Mouse (Mus musculus) MEL (cell line): ENCODE results near the gene Pard3b. TPM values are rescaled to one million over a fixed set of nuclear protein-coding genes. Genes with fewer than 3 reads are reported as not detected.

Experiments
- DNase-seq: peaks from one replicate; pipeline ENCODE4 v3.0.0; 2011; ENCODE audit warnings: low read depth, low spot score
- H3K27ac ChIP-seq: 2 replicates; pipeline ENCODE4 v1.5.1; 2012; ENCODE audit warnings: low read depth, mild to moderate bottlenecking, control low read depth, low read length, moderate library complexity; ENCODE audit not compliant: control insufficient read depth
- H3K27me3 ChIP-seq, 2 experiments: fragments of 150-350 bp in 1 of 2; sonication (generic) in 1 of 2; 2 replicates each; pipeline ENCODE4 v1.6.1; 2012; ENCODE audit warnings: low read length in 2 of 2, mild to moderate bottlenecking in 2 of 2, improper control_type of control experiment in 1 of 2, moderate library complexity in 1 of 2; ENCODE audit not compliant: insufficient read depth in 2 of 2, control insufficient read depth in 1 of 2
- H3K36me3 ChIP-seq, 2 experiments: 2 replicates each; pipeline ENCODE4 v1.6.1; 2012 to 2014; ENCODE audit warnings: low read length in 2 of 2, improper control_type of control experiment in 1 of 2, inconsistent platforms in 1 of 2, mild to moderate bottlenecking in 1 of 2; ENCODE audit not compliant: insufficient read depth in 2 of 2, control insufficient read depth in 1 of 2
- H3K4me1 ChIP-seq, 2 experiments: fragments of 150-350 bp in 1 of 2; sonication (generic) in 1 of 2; 2 replicates each; pipeline ENCODE4 v1.6.1; 2012; ENCODE audit warnings: low read length in 2 of 2, improper control_type of control experiment in 1 of 2, mild to moderate bottlenecking in 1 of 2; ENCODE audit not compliant: insufficient read depth in 2 of 2, control insufficient read depth in 1 of 2
- H3K4me3 ChIP-seq, 2 experiments: fragments of 150-350 bp in 1 of 2; sonication (generic) in 1 of 2; 2 replicates each; pipeline ENCODE4 v1.5.1; 2012; ENCODE audit warnings: low read depth in 2 of 2, low read length in 2 of 2, mild to moderate bottlenecking in 2 of 2, moderate library complexity in 2 of 2, control low read depth in 1 of 2, improper control_type of control experiment in 1 of 2; ENCODE audit not compliant: control insufficient read depth in 1 of 2, insufficient read depth in 1 of 2
- H3K79me2 ChIP-seq: 2 replicates; pipeline ENCODE4 v1.6.1; 2012; ENCODE audit warnings: mild to moderate bottlenecking, low read length, moderate library complexity; ENCODE audit not compliant: control insufficient read depth, poor library complexity, insufficient read depth
- H3K9ac ChIP-seq: 2 replicates; pipeline ENCODE4 v1.6.1; 2012; ENCODE audit warnings: low read depth, mild to moderate bottlenecking, control low read depth, low read length, moderate library complexity; ENCODE audit not compliant: control insufficient read depth, poor library complexity, severe bottlenecking
- H3K9me3 ChIP-seq: fragments of 150-350 bp; sonication (generic); replicated peaks from 2 replicates; pipeline ENCODE4 v1.6.1; 2012; ENCODE audit warnings: mild to moderate bottlenecking, low read length, improper control_type of control experiment, moderate library complexity; ENCODE audit not compliant: insufficient read depth
- CTCF ChIP-seq, 3 experiments: IDR thresholded peaks in 2 of 3; conservative IDR thresholded peaks in 1 of 3; 2 replicates each; pipeline ENCODE4 v1.5.1; 2011 to 2012; ENCODE audit warnings: low read length in 3 of 3, low read depth in 2 of 3, mild to moderate bottlenecking in 2 of 3, improper control_type of control experiment in 1 of 3, inconsistent platforms in 1 of 3, mixed read lengths in 1 of 3, moderate library complexity in 1 of 3; ENCODE audit not compliant: control insufficient read depth in 1 of 3, insufficient read depth in 1 of 3, poor library complexity in 1 of 3, severe bottlenecking in 1 of 3
- E2F4 ChIP-seq: IDR thresholded peaks from 2 replicates; pipeline ENCODE4 v1.6.1; 2011; ENCODE audit warnings: low read depth, low read length, improper control_type of control experiment, borderline replicate concordance
- EP300 ChIP-seq, 2 experiments: IDR thresholded peaks; 2 replicates each; pipeline ENCODE4 v1.6.1; 2011; ENCODE audit warnings: improper control_type of control experiment in 2 of 2, low read length in 2 of 2, low read depth in 1 of 2, mild to moderate bottlenecking in 1 of 2
- GABPA ChIP-seq: IDR thresholded peaks from 2 replicates; pipeline ENCODE4 v1.6.1; 2012; ENCODE audit warnings: low read depth, mild to moderate bottlenecking, inconsistent platforms, low read length, improper control_type of control experiment, moderate library complexity
- HCFC1 ChIP-seq: IDR thresholded peaks from 2 replicates; pipeline ENCODE4 v1.6.1; 2012; ENCODE audit warnings: low read depth, mild to moderate bottlenecking, inconsistent platforms, low read length, improper control_type of control experiment, moderate library complexity
- JUND ChIP-seq: IDR thresholded peaks from 2 replicates; pipeline ENCODE4 v1.6.1; 2011; ENCODE audit warnings: low read depth, mild to moderate bottlenecking, improper control_type of control experiment, low read length
- MXI1 ChIP-seq: IDR thresholded peaks from 2 replicates; pipeline ENCODE4 v1.6.1; 2011; ENCODE audit warnings: mild to moderate bottlenecking, low read depth, low read length, improper control_type of control experiment
- MYC ChIP-seq: IDR thresholded peaks from 2 replicates; pipeline ENCODE4 v1.6.1; 2011; ENCODE audit warnings: low read depth, mild to moderate bottlenecking, low read length, improper control_type of control experiment, moderate library complexity
- POLR2AphosphoS5 ChIP-seq: IDR thresholded peaks from 2 replicates; pipeline ENCODE4 v1.6.1; 2012; ENCODE audit warnings: low read depth, borderline replicate concordance, mild to moderate bottlenecking, inconsistent platforms, low read length, moderate library complexity, mixed read lengths
- SIN3A ChIP-seq: IDR thresholded peaks from 2 replicates; pipeline ENCODE4 v1.6.1; 2012; ENCODE audit warnings: low read length, improper control_type of control experiment, inconsistent platforms
- SMC3 ChIP-seq: IDR thresholded peaks from 2 replicates; pipeline ENCODE4 v1.6.1; 2011; ENCODE audit warnings: low read depth, low read length, improper control_type of control experiment
- TBP ChIP-seq: IDR thresholded peaks from 2 replicates; pipeline ENCODE4 v1.8.0; 2011; ENCODE audit warnings: low read depth, low read length, improper control_type of control experiment
- UBTF ChIP-seq: IDR thresholded peaks from 2 replicates; pipeline ENCODE4 v1.6.1; 2012; ENCODE audit warnings: low read depth, mild to moderate bottlenecking, inconsistent platforms, low read length, improper control_type of control experiment, moderate library complexity, borderline replicate concordance; ENCODE audit not compliant: insufficient read depth
- USF1 ChIP-seq: IDR thresholded peaks from 2 replicates; pipeline ENCODE4 v1.6.1; 2014; ENCODE audit warnings: low read depth, mild to moderate bottlenecking, inconsistent platforms, low read length, improper control_type of control experiment, moderate library complexity
- ZMIZ1 ChIP-seq: IDR thresholded peaks from 2 replicates; pipeline ENCODE4 v1.6.1; 2012; ENCODE audit warnings: low read depth, mild to moderate bottlenecking, inconsistent platforms, low read length, improper control_type of control experiment, moderate library complexity
- ZNF384 ChIP-seq: IDR thresholded peaks from 2 replicates; pipeline ENCODE4 v1.6.1; 2012; ENCODE audit warnings: low read depth, mild to moderate bottlenecking, inconsistent platforms, low read length, improper control_type of control experiment
- polyA plus RNA-seq, 2 experiments: library from polyadenylated mRNA; stranded (reverse) in 1 of 2; unstranded in 1 of 2; fragments of >175 nt in 1 of 2; fragments of >200 nt in 1 of 2; gene quantifications; 2 replicates each; pipeline versions ENCODE4 v1.2.1 to v1.2.4; 2012; ENCODE audit warnings: low replicate concordance in 2 of 2, low read depth in 1 of 2; ENCODE audit not compliant: insufficient read length in 2 of 2, insufficient read depth in 1 of 2, missing spikeins in 1 of 2
- total RNA-seq: library from RNA; depleted of rRNA; stranded (reverse); fragments of 300-350 nt; gene quantifications from 2 replicates; pipeline ENCODE4 v1.2.3, GENCODE M21; 2012

Gene Pard3b
- total and polyA plus RNA-seq, 3 experiments, result not detected

DNA sequence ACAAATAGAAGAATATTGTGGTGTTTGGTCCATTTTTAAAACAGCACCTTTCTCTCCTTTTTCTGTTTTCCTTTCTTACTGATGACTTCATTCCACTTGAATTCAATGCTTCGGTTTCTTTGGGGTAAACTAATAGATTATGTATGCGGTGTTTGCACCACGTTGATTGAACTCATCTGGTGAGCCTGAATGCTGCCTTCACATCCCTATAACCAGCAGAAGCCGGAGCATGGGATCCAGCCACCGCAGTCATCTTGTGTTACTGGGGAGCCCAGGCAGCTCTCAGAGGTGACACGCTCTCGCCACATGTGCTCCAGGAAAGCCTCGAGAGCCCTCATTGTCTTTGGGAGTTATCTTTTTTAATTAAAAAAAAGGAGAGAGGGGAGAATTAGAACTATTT lies 891.3 kb downstream of the Pard3b start:
- Histone ChIP-seq H3K4me1 (no peaks in the 10 kb centered on the region), H3K27me3 (no peaks in the 10 kb centered on the region), H3K4me3 (no peak overlapping the region), H3K27ac (no peak overlapping the region), H3K79me2 (no peaks in the 10 kb centered on the region), H3K36me3 (no peaks in the 10 kb centered on the region), H3K9ac (no peak overlapping the region), H3K9me3 (no peaks in the 10 kb centered on the region)
- no peak for DNase-seq
- TF ChIP-seq UBTF (no peak), POLR2AphosphoS5 (no peak), GABPA (no peak), E2F4 (no peak), TBP (no peak), EP300 (IDR thresholded peaks at IDR 0.05; ENCODE audit: low read depth in 1 of 2, low read length in 2 of 2) (no peak), HCFC1 (no peak), SIN3A (no peak), ZMIZ1 (no peak)

DNA sequence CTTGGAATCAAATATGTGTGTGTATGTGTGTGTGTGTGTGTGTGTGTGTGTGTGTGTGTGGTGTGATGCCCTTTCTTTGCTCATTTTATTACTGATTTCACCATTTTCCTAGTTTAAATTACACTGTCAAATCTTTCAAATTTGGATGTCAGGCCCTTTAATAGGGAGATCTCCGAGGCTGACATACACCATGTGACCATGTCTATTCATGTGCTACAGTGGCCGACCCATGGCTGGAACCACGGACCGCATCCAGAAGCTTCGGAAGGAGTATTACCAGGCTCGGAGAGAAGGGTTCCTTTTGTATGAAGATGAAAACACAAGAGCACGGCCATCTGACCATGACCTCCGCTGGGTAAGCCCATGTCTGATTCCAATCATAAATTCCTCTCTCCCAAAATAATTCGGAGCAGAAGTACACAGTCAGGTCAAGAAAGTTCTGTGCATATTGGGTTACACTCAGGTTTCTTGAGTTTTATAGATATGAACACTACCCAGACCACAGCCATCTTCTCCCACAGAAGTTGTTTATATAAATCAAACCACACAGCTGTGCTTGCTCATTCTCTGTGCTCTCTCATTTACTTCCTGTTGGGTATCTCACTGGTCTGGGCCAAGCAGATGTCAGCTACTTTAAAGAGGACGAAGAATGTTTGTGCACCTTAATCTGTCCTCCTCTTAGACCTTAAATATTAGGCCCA lies 894.0 kb downstream of the Pard3b start:
- no peak overlapping the region for H3K27ac ChIP-seq
- no peaks in the 10 kb centered on the region for H3K9me3 ChIP-seq
- no peaks in the 10 kb centered on the region for H3K4me1 ChIP-seq
- H3K79me2 ChIP-seq, result no peaks in the 10 kb centered on the region
- no peak overlapping the region for H3K9ac ChIP-seq
- H3K27me3 ChIP-seq, result no peaks in the 10 kb centered on the region
- H3K36me3 ChIP-seq, result no peaks in the 10 kb centered on the region
- TF ChIP-seq ZNF384 (no peak), MXI1 (no peak), USF1 (no peak), ZMIZ1 (no peak), SMC3 (no peak), MYC (no peak), CTCF (IDR thresholded peaks at IDR 0.05 in 2 of 3, conservative IDR thresholded peaks at IDR 0.05 in 1 of 3; ENCODE audit: control insufficient read depth in 1 of 3, insufficient read depth in 1 of 3, low read depth in 2 of 3, low read length in 3 of 3, poor library complexity in 1 of 3, severe bottlenecking in 1 of 3) (no peak), JUND (no peak)
- H3K4me3 ChIP-seq, result no peak overlapping the region
- DNase-seq, result no peak
